Mouse (Mus musculus) midbrain, embryonic 11.5 days (tissue): ENCODE data around the gene Arhgef28. TPM values are rescaled to one million over a fixed set of nuclear protein-coding genes. Genes with fewer than 3 reads are reported as not detected.
A peak's percentile ranks its signal among the peaks of the same experiment; 100 is the strongest.

ENCODE experiments used
- ATAC-seq: fragments of 200-750 bp; cut with Nextera tagmentation; 2 replicates; pipeline ENCODE4 v1.8.0; 2017; ENCODE audit warnings: moderate TSS enrichment, moderate library complexity; ENCODE audit not compliant: low FRiP score
- DNase-seq: peaks from one replicate; pipeline ENCODE4 v3.0.0; 2015; ENCODE audit warnings: low spot score; ENCODE audit errors: missing footprints
- H3K27ac ChIP-seq: fragments of 300-500 bp; sonication (generic); 2 replicates; pipeline ENCODE4 v1.5.1; 2014; ENCODE audit warnings: low read depth, low read length
- H3K27me3 ChIP-seq: fragments of 300-500 bp; sonication (generic); 2 replicates; pipeline ENCODE4 v1.6.1; 2014; ENCODE audit warnings: mild to moderate bottlenecking, low read length, moderate library complexity, mixed read lengths; ENCODE audit not compliant: control insufficient read depth, insufficient read depth
- H3K36me3 ChIP-seq: fragments of 300-500 bp; sonication (generic); 2 replicates; pipeline ENCODE4 v1.6.1; 2014; ENCODE audit warnings: mild to moderate bottlenecking, low read length, moderate library complexity, mixed read lengths; ENCODE audit not compliant: control insufficient read depth, insufficient read depth
- H3K4me1 ChIP-seq: fragments of 300-500 bp; sonication (generic); 2 replicates; pipeline ENCODE4 v1.6.1; 2014; ENCODE audit warnings: low read length; ENCODE audit not compliant: control insufficient read depth, insufficient read depth
- H3K4me2 ChIP-seq: fragments of 300-500 bp; sonication (generic); 2 replicates; pipeline ENCODE4 v1.6.1; 2014; ENCODE audit warnings: mild to moderate bottlenecking, moderate library complexity
- H3K4me3 ChIP-seq: fragments of 300-500 bp; sonication (generic); 2 replicates; pipeline ENCODE4 v1.5.1; 2014; ENCODE audit warnings: low read depth, low read length
- H3K9ac ChIP-seq: fragments of 300-500 bp; sonication (generic); 2 replicates; pipeline ENCODE4 v1.6.1; 2014; ENCODE audit warnings: low read length
- H3K9me3 ChIP-seq: fragments of 300-500 bp; sonication (generic); 2 replicates; pipeline ENCODE4 v1.6.1; 2016; ENCODE audit warnings: low read length; ENCODE audit not compliant: control insufficient read depth
- WGBS: fragments of 180-500 bp; shearing (Covaris S2); extraction: QIAGEN DNeasy Blood & Tissue Kit; methylation state at CpG from one replicate; pipeline ENCODE4 v1.1.7; 2014; 5-methylcytosine and 5-hydroxymethylcytosine counted together
- polyA plus RNA-seq: library from polyadenylated mRNA; unstranded; fragments of >200 nt; fragmentation: Nextera tagmentation; extraction: Ambion mirVana; gene quantifications from 2 replicates; pipeline ENCODE4 v1.2.1, GENCODE M21; 2014

Arhgef28 gene
- polyA plus RNA-seq, 1 experiment from 2014 or later = 6.7 TPM

DNA sequence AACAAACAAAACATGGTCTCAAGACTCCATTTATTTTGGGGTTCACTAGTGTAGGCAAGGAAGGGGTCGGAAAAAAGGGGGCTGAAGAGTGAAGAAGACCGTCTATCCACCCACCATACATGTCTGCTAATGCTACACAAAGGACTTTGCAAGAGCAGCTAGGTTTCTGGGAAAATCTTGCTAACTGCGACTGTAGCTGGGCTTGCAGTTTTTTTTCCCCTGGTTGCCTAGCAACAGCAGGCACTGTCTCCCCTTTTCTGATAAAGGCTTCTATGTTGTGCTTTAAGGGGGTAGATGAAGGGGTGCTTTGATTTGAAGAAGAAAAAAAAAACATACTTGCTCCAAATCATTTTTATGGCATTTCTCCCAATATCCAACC, 305.9 kb downstream of the Arhgef28 start:
- Histone ChIP-seq H3K9me3 (no peaks in the 10 kb centered on the region), H3K4me3 (no peak overlapping the region), H3K4me2 (no peak overlapping the region), H3K27me3 (no peaks in the 10 kb centered on the region), H3K4me1 (peaks cover 6% of the 10 kb centered on the region), H3K9ac (no peak overlapping the region), H3K36me3 (no peaks in the 10 kb centered on the region), H3K27ac (no peak overlapping the region)
- ATAC-seq (no peak), DNase-seq (no peak)
- 46% methylated on average over 3 of the region's 3 CpGs for WGBS

DNA sequence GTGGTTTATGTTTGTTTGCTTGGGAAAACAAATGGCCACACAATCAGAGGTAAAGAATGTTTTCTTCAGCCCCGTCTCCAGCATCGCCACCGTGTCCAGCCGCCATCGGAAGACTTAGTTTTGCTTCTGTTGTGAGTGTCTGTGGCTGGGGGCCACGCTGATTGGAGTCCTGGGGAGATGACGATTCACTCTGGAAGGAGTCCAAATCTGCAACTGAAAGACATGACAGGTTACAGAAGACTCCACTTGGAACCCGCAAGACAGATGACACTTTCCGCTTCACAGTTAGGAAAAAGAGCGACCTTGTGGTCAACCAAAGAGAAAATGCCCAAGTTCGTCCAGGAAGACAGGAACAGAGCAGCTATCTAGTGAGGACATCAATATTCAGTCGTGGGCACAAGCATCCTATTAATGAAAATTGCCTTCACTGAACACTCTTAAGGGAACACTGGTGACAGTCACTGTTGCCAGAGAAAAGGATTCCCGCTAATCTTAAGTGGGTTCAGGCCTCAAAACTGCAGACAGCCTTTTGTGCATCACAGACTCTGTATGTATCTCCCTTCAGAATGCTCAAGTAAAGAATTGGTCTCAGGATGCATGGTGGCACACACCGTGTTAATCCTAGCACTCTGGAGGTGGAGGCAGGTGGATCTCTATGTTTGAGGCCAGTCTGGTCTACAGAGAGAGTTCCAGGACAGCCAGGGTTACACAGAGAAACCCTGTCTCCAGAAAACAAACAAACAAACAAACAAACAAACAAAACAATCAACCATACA, 306.4 kb downstream of the Arhgef28 start:
- no peaks in the 10 kb centered on the region for H3K27me3 ChIP-seq
- 84% methylated on average over 14 of the region's 14 CpGs for WGBS

DNA sequence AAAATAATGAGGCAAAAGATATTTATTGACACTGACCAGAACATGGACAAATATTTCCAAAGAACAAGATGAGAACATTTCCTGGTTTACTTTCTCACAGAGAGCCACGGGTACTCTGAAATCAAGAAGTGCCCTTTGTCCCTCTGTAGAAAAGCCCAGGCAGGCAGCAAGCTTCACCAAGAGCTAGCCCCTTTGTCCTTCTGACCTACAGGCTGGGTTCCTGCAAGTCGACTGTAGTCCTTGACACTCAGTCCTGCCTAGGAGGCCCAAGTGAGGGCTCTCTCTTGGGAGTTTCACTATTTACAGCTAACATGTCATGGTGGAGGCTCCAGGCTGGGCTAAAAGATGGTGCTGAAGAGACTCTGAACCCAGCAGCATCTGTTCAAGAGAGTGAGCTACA, 307.6 kb downstream of the Arhgef28 start:
- 60% methylated on average over 2 of the region's 2 CpGs for WGBS
- no peak overlapping the region for H3K27ac ChIP-seq
- H3K9me3 ChIP-seq = no peaks in the 10 kb centered on the region
- no peaks in the 10 kb centered on the region for H3K36me3 ChIP-seq
- ATAC-seq = no peak
- no peak overlapping the region for H3K9ac ChIP-seq
- no peak overlapping the region for H3K4me3 ChIP-seq
- H3K4me2 ChIP-seq = no peak overlapping the region
- H3K27me3 ChIP-seq = no peaks in the 10 kb centered on the region
- DNase-seq = no peak
- H3K4me1 ChIP-seq = peaks cover 6% of the 10 kb centered on the region

More for the DNA sequence above, 306.4 kb downstream of the Arhgef28 start:
- Histone ChIP-seq H3K36me3 (no peaks in the 10 kb centered on the region), H3K4me2 (no peak overlapping the region), H3K9me3 (no peaks in the 10 kb centered on the region), H3K27ac (no peak overlapping the region), H3K4me1 (peaks cover 6% of the 10 kb centered on the region), H3K9ac (no peak overlapping the region), H3K4me3 (no peak overlapping the region)
- no peak for DNase-seq
- no peak for ATAC-seq

DNA sequence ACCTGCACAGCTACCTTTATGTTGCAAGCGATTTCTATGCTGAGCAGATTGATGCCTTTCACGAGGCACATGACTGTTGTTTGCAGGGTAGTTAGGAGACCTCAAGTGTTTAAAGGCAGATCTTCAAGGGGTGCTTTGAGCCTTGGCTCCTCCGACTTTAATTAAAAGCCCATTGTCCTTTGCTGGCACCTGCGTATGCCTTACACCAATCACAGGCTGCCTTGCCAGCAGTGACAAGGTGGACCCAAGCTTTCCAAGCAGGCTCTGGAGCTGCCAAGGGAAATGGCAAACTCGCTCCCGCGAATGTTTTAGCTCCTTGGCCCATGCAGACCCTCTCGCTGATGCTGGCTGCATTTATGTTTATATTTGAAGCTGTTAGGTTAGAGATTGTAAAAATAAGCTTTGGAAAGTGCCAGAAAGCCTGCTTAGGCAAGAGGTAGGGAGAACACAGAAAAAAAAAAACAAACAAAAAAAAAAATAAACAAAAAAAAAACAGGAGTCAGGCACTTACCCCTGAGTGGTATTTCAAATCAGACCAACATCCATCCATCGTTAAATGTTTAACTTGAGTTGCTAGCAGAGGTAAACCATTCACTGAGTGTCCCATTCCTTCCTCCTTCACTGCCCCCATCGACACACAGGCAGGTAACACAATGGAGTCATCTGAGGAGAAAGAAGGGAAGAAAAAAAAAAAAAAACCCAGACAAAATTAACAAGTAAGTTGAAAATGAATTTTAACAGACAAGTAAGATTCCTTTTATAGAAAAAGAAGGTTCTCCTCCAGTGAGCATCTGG, 313.0 kb downstream of the Arhgef28 start:
- peak; percentile 54; the same call in 1 of the 2 replicates for ATAC-seq
- H3K9me3 ChIP-seq = no peaks in the 10 kb centered on the region
- no peak overlapping the region for H3K9ac ChIP-seq
- DNase-seq = peak; percentile 88
- peaks cover 10% of the 10 kb centered on the region; the same call in 1 of the 2 replicates for H3K4me1 ChIP-seq
- H3K4me2 ChIP-seq = no peak overlapping the region
- no peak overlapping the region for H3K4me3 ChIP-seq
- no peaks in the 10 kb centered on the region for H3K27me3 ChIP-seq
- peak overlapping the region; percentile 4 for H3K27ac ChIP-seq
- 30% methylated on average over 10 of the region's 10 CpGs for WGBS
- H3K36me3 ChIP-seq = no peaks in the 10 kb centered on the region

DNA sequence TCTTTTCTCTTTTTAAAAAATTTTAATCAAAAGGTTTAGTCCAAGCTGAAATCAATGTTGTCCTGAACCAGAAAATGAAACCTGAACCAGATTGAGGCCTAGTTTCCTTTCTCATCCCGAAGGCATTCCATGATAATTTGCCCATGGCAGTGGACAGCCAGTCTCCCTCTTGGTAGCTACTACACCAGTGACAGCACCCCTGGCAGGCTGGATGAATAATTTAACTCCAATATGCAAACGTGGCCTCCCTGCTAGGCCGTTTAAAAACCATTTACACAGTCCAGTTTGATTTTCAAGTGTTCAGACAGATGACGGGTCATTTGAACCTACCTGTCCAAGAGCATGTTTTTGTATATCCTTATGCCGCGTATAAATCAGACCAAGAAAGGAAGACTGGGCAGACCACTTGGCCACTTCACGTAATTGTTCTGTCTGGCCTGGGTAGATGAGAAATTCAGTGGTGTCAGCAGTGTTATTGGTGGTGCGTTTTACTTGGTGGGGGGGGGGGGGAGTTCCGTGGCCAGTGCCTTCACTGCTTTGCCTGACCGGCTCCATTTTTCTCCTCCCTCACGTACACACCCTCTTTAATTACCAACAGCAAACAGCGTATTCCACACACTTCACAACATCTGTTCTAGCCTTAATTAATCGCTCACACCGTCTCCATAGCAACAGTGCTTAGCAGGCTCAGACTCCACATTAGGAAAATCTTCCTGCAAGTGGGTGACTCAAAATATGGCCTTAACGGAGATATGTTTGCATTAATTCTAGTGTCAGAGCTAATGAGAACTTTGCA, 314.0 kb downstream of the Arhgef28 start:
- no peaks in the 10 kb centered on the region for H3K9me3 ChIP-seq
- H3K4me1 ChIP-seq = peaks cover 11% of the 10 kb centered on the region; the same call in 1 of the 2 replicates
- no peak overlapping the region; the same call in 1 of the 2 replicates for H3K27ac ChIP-seq
- no peaks in the 10 kb centered on the region for H3K27me3 ChIP-seq
- 45% methylated on average over 15 of the region's 15 CpGs for WGBS
- H3K4me2 ChIP-seq = no peak overlapping the region
- peak; percentile 90 for DNase-seq
- no peak overlapping the region for H3K9ac ChIP-seq
- no peak overlapping the region for H3K4me3 ChIP-seq
- H3K36me3 ChIP-seq = no peaks in the 10 kb centered on the region
- ATAC-seq = peak; percentile 84

DNA sequence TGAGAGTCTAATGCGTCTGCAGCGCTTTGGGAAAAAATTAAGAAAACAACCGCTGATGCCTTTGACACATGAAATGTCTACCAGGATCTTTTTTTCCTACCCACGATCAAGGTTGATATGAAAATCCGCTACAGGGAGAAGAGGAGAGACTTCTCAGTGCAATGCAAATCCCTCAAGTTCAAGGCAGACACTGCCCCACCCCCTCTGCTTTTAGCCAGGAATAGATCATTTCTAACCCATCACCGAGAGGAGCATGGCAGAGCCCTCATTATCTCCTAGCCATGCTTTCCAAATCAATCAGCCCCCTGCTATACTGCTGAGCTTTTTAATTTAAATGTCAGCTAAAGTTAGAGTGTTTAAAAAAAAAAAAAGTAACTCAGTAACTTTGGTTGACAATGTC, 318.2 kb downstream of the Arhgef28 start:
- H3K36me3 ChIP-seq = no peaks in the 10 kb centered on the region
- H3K9me3 ChIP-seq = no peaks in the 10 kb centered on the region
- no peak for DNase-seq
- H3K4me1 ChIP-seq = peaks cover 12% of the 10 kb centered on the region; the same call in 1 of the 2 replicates
- ATAC-seq = no peak
- H3K27me3 ChIP-seq = no peaks in the 10 kb centered on the region
- WGBS = 60% methylated on average over 6 of the region's 6 CpGs
- no peak overlapping the region for H3K27ac ChIP-seq
- H3K4me3 ChIP-seq = no peak overlapping the region
- H3K4me2 ChIP-seq = no peak overlapping the region
- H3K9ac ChIP-seq = no peak overlapping the region

DNA sequence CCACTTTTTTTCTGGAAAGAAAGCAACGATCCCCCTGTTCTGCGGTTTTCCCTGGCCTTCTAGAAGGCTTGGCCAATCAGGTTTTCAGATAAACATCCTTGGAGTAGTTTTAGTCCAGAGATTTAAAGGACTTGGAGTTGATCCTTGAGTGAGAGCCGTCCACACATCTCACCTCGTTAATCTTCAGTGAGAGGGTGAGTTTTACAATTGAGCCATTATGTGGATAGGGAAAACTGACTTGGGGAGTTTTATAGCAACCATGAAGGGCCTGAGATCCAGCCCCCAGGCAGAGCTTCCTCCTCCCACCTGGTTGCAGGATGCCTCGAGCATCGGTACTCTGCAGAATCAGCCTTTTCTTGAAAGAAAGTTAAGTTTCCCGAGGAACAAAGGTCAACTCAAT, 318.7 kb downstream of the Arhgef28 start:
- Histone ChIP-seq H3K4me1 (peaks cover 12% of the 10 kb centered on the region; the same call in 1 of the 2 replicates), H3K9ac (no peak overlapping the region), H3K27ac (no peak overlapping the region), H3K9me3 (no peaks in the 10 kb centered on the region), H3K36me3 (no peaks in the 10 kb centered on the region), H3K4me2 (no peak overlapping the region), H3K27me3 (no peaks in the 10 kb centered on the region), H3K4me3 (no peak overlapping the region)
- no peak for ATAC-seq
- 40% methylated on average over 7 of the region's 7 CpGs for WGBS
- no peak for DNase-seq

DNA sequence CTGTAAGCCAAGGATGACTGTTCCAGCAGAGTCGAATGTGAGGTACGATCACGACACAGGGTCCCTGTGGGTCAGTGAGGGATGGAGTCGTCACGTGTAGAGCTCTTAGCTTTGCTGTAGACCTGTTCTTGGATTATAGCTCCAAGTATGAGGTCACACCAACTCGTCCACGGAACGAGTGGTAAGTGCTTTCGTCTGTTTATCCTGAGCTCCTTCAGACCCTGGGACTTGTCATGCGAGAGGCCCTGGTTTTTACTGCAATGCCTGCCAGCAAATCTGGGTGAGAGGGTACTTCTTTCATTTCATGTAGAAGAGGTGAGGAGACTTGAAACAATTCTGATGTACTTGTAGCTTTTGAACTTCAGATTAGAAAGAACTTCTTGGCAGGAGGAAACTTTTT, 322.6 kb downstream of the Arhgef28 start:
- Histone ChIP-seq H3K4me1 (peaks cover 2% of the 10 kb centered on the region; the same call in 1 of the 2 replicates), H3K9ac (no peak overlapping the region), H3K4me3 (no peak overlapping the region), H3K4me2 (no peak overlapping the region), H3K27me3 (no peaks in the 10 kb centered on the region), H3K36me3 (no peaks in the 10 kb centered on the region), H3K27ac (no peak overlapping the region), H3K9me3 (no peaks in the 10 kb centered on the region)
- DNase-seq (no peak), ATAC-seq (no peak)
- 88% methylated on average over 10 of the region's 10 CpGs for WGBS
